Mouse (Mus musculus) left cerebral cortex, postnatal 4 days (tissue): Measurements from ENCODE around the gene Cdk14. TPM values are rescaled to one million over a fixed set of nuclear protein-coding genes. Genes with fewer than 3 reads are reported as not detected.

ENCODE experiments used
- DNase-seq: peaks from one replicate; pipeline ENCODE4 v3.0.0-alpha.2; 2022
- intact Hi-C: fragments of 180-260 bp; cut with DNase I; formaldehyde crosslinking; loops from one replicate; pipeline ENCODE4 v1.15.1; 2025
- total RNA-seq, 2 experiments: library from RNA; stranded (reverse); gene quantifications; 2 replicates each; pipeline ENCODE4 v1.2.3; 2021

Cdk14 gene
- total RNA-seq, 2 experiments from 2014 or later, result 84.2 to 92.2 TPM

- intact Hi-C loops, result no loop called here
- peak; percentile 7 for DNase-seq
These were observed 543.4 kb downstream of the Cdk14 start for GRCm38 (mm10) chr5:4876653-4877091.

GRCm38 (mm10) chr5:4870041-4870726 is 549.9 kb downstream of the Cdk14 start:
- intact Hi-C loops, result no loop called here
- DNase-seq, result no peak

GRCm38 (mm10) chr5:4868563-4869120 is 551.5 kb downstream of the Cdk14 start:
- intact Hi-C loops, result no loop called here

GRCm38 (mm10) chr5:4867849-4868562 is 552.1 kb downstream of the Cdk14 start:
- no peak for DNase-seq
- intact Hi-C loops, result no loop called here

More at GRCm38 (mm10) chr5:4868563-4869120, 551.5 kb downstream of the Cdk14 start:
- DNase-seq, result no peak

GRCm38 (mm10) chr5:4866945-4867344 is 553.2 kb downstream of the Cdk14 start:
- DNase-seq, result no peak
- intact Hi-C loops, result no loop called here

GRCm38 (mm10) chr5:4866099-4866498 is 554.0 kb downstream of the Cdk14 start:
- intact Hi-C loops, result no loop called here
- no peak for DNase-seq

GRCm38 (mm10) chr5:4861592-4861991 is 558.5 kb downstream of the Cdk14 start:
- intact Hi-C loops, result no loop called here
- no peak for DNase-seq

GRCm38 (mm10) chr5:4861141-4861540 is 559.0 kb downstream of the Cdk14 start:
- DNase-seq, result no peak
- intact Hi-C loops, result no loop called here

- intact Hi-C loops, result no loop called here
- peak; percentile 32 for DNase-seq
These were observed 562.0 kb downstream of the Cdk14 start for GRCm38 (mm10) chr5:4858032-4858641.

- no peak for DNase-seq
- intact Hi-C loops, result no loop called here
These were observed 566.6 kb downstream of the Cdk14 start for GRCm38 (mm10) chr5:4853503-4853902.

- intact Hi-C loops, result no loop called here
- DNase-seq, result no peak
These were observed 567.3 kb downstream of the Cdk14 start for GRCm38 (mm10) chr5:4852711-4853320.

- DNase-seq, result no peak
- intact Hi-C loops, result no loop called here
These were observed 568.0 kb downstream of the Cdk14 start for GRCm38 (mm10) chr5:4851934-4852710.

- intact Hi-C loops, result no loop called here
- no peak for DNase-seq
These were observed 568.7 kb downstream of the Cdk14 start for GRCm38 (mm10) chr5:4851245-4851933.

GRCm38 (mm10) chr5:4834819-4835480 is 585.2 kb downstream of the Cdk14 start:
- intact Hi-C loops, result no loop called here
- DNase-seq, result no peak

GRCm38 (mm10) chr5:4833940-4834339 is 586.2 kb downstream of the Cdk14 start:
- intact Hi-C loops, result no loop called here
- no peak for DNase-seq

GRCm38 (mm10) chr5:4826886-4827285 is 593.2 kb downstream of the Cdk14 start:
- intact Hi-C loops, result no loop called here
- DNase-seq, result no peak

- intact Hi-C loops, result no loop called here
- DNase-seq, result no peak
These were observed 594.2 kb downstream of the Cdk14 start for GRCm38 (mm10) chr5:4825951-4826350.

GRCm38 (mm10) chr5:4825076-4825475 is 595.0 kb downstream of the Cdk14 start:
- intact Hi-C loops, result no loop called here

GRCm38 (mm10) chr5:4824171-4824570 is 595.9 kb downstream of the Cdk14 start:
- intact Hi-C loops, result no loop called here

More at GRCm38 (mm10) chr5:4825076-4825475, 595.0 kb downstream of the Cdk14 start:
- DNase-seq, result no peak

More at GRCm38 (mm10) chr5:4824171-4824570, 595.9 kb downstream of the Cdk14 start:
- no peak for DNase-seq
